Mouse (Mus musculus): ENCODE data around the gene Tmcc1.
"Not testable (repeated sequence)": the region's sequence is repeated elsewhere in the genome, so short reads cannot be mapped to it uniquely, and the experiment has no call there.

Tmcc1 gene

GRCm38 (mm10) chr6:116193394-116194393, at the start of gene Tmcc1:
Tmcc1 (minus strand) TSS chr6:116193486.
- peak; percentile 99 for DNase-seq

DNA sequence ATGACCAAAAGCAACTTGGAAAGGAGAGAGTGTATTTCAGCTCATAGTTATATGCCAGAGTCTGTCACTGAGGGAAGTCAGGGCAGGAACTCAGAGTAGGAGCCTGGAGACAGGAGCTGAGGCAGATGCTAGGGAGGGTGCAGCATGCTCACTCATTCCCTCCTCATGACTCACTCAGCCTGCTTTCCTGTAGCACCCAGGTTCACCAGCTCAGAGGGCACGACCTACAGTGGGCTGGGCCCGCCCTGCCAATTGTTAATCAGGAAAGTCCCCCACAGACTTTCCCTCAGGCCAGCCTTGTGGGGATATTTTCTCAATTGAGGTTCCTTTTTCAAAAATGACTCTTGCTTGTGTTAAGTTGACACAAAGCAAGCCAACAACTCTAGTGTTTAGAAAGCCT, 47.1 kb upstream of the Tmcc1 start:
- no peak for DNase-seq

- DNase-seq = no peak
Observed at GRCm38 (mm10) chr6:116238083-116238482, 44.8 kb upstream of the Tmcc1 start.

GRCm38 (mm10) chr6:116235336-116235735, 42.0 kb upstream of the Tmcc1 start:
- DNase-seq = no peak

DNA sequence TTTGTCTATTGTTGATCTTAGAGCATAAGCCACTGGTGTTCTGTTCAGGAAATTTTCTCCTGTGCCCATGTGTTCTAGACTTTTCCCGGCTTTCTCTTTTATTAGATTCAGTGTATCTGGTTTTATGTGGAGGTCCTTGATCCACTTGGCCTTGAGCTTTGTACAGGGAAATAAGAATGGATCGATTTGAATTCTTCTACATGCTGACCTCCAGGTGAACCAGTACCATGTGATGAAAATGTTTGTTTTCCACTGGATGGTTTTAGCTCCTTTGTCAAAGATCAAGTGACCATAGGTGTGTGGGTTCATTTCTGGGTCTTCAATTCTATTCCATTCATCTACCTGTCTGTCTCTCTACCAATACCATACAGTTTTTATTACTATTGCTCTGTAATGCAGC, 41.5 kb upstream of the Tmcc1 start:
- not testable (repeated sequence) for DNase-seq

- peak; percentile 67 for DNase-seq
Observed at GRCm38 (mm10) chr6:116228785-116229525, 35.7 kb upstream of the Tmcc1 start.

- DNase-seq = no peak
Observed at GRCm38 (mm10) chr6:116227767-116228166, 34.5 kb upstream of the Tmcc1 start.

GRCm38 (mm10) chr6:116207729-116208534, 14.6 kb upstream of the Tmcc1 start, which contains the start of gene Washc2:
Washc2 (plus strand) TSS chr6:116208038.
- peak; percentile 97 for DNase-seq

GRCm38 (mm10) chr6:116199682-116200081, 6.4 kb upstream of the Tmcc1 start:
- DNase-seq = no peak

GRCm38 (mm10) chr6:116198173-116198572, 4.9 kb upstream of the Tmcc1 start:
- DNase-seq = peak; percentile 36

GRCm38 (mm10) chr6:116195811-116196210, 2.5 kb upstream of the Tmcc1 start:
- DNase-seq = no peak

DNA sequence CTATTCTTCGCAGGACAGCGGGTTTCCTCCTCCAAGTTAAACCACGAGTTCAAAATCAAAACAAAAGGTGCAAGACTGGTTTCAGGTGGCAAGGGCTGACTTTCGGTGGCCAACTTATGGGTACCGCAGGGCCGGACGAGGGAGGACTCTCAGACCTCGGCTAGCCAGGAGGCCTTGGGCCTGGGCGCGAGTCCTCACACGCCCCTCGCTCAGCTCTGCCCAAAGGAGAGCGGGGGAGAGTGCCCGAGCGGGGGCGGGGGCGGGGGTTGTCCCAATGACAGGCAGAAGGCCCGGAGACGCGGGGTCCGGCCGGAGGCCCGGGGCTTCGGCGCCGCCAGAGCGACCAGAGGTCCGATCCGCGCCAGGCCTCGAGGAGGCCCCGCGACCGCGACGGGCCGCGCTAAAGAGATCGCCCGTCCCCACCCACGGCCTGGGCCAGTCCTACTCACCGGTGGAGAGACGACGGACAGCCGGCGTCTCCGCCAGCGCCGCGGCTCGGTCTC, 426 bp downstream of the Tmcc1 start:
- DNase-seq = no peak

DNA sequence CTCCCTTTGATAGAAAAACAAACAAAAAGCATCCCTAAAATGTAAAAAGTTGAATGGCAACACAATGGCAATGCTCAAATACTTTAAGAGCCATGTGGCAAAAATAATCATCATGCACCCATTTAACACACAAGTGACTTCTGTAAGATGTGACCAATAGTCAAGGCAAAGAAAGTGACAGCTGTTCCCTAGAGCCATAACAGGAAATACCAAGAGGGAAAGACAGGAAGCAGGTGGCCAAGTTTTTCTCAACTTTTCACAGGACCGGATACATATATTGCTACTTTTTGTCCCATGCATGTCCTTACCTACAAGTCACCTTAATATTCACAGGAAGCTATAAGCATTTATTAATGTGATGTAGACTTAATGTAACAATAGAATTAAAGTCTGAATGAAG, 3.9 kb downstream of the Tmcc1 start:
- no peak for DNase-seq

GRCm38 (mm10) chr6:116186485-116186884, 6.8 kb downstream of the Tmcc1 start:
- no peak for DNase-seq

DNA sequence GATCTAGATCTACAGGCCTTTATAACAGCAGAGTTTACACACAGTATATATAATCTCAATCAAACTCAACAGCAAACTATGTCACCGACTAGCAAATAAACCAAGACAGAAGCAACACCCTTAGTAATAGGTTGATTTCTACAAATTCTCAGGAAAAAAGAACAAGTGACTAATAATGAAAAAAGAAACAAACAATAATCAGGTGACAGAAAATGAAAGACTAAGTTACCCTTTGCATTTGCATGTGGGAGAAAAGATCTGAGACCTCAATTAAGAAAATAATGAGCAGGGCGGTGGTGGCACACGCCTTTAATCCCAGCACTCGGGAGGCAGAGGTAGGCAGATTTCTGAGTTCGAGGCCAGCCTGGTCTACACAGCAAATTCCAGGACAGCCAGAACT, 9.8 kb downstream of the Tmcc1 start:
- DNase-seq = no peak

- no peak for DNase-seq
Observed at GRCm38 (mm10) chr6:116180731-116181130, 12.6 kb downstream of the Tmcc1 start.

GRCm38 (mm10) chr6:116178376-116178775, 14.9 kb downstream of the Tmcc1 start:
- no peak for DNase-seq

DNA sequence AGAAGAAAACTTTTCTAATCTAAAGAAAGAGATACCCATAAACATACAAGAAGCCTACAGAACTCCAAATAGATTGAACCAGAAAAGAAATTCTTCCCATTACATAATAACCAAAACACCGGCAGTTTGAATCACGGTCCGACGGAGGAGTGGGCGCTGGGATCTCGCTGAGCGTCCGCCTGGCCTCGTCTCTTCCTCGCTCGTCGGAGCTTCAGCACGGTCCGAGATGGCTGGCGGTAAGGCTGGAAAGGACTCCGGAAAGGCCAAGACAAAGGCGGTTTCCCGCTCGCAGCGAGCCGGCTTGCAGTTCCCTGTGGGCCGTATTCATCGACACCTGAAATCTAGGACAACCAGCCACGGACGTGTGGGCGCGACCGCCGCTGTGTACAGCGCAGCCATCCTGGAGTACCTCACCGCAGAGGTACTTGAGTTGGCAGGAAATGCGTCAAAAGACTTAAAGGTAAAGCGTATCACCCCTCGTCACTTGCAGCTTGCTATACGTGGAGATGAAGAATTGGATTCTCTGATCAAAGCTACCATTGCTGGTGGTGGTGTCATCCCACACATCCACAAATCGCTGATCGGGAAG, 19.7 kb downstream of the Tmcc1 start:
- DNase-seq = peak; percentile 39

- DNase-seq = no peak
Observed at GRCm38 (mm10) chr6:116166383-116166782, 26.9 kb downstream of the Tmcc1 start.

DNA sequence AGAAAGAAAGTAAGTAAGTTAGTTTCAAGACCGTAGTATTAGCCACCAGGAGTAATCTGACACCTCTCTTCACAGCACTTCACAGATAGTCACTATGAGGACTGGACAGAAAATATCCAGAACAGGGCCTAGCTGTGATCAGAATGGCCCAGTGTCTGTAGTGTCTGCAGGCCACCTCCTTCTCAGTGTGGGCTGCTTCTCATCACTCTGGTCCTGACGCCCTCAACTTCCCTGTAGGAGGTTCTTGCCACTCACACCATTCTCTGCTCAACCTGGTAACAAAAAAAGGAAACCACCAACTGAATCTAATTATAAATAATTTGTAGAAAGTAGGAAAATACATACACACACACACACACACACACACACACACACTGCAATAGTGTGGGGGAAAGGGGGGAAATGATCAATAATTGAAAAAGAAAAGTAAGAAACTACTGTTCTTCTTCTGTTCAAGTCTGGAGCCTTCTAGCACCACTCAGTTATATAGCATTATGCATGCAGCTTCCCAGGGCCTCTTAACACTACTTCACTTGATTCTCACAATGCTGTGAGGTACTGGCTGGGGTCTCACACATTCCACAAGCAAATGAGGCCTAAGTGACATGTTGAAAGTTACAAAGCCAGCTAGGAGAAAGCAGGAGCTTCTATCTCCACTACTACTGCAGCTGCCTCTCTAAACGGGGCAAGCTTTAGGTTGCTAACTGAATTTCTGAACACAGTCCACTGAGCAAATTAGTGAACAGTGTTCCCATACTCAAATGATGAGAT, 38.2 kb downstream of the Tmcc1 start:
- DNase-seq = no peak

- no peak for DNase-seq
Observed at GRCm38 (mm10) chr6:116147386-116147785, 45.9 kb downstream of the Tmcc1 start.
